Mouse (Mus musculus) cerebellum, adult (tissue): ENCODE results near the gene Slc35b3.

ENCODE experiments used
- ATAC-seq: cut with Nextera tagmentation; 2 replicates; pipeline ENCODE4 v1.9.2; 2017; ENCODE audit warnings: mild to moderate bottlenecking, moderate library complexity, mixed read lengths; ENCODE audit not compliant: insufficient number of reproducible peaks, low FRiP score, low TSS enrichment

The Slc35b3 gene

GRCm38 (mm10) chr13:38960063-38961050 lies at the start of gene Slc35b3:
Slc35b3 (minus strand) TSS chr13:38960875.
- ATAC-seq = peak; percentile 92

- ATAC-seq = no peak
These were observed 49.6 kb upstream of the Slc35b3 start for GRCm38 (mm10) chr13:39010280-39010679.

DNA sequence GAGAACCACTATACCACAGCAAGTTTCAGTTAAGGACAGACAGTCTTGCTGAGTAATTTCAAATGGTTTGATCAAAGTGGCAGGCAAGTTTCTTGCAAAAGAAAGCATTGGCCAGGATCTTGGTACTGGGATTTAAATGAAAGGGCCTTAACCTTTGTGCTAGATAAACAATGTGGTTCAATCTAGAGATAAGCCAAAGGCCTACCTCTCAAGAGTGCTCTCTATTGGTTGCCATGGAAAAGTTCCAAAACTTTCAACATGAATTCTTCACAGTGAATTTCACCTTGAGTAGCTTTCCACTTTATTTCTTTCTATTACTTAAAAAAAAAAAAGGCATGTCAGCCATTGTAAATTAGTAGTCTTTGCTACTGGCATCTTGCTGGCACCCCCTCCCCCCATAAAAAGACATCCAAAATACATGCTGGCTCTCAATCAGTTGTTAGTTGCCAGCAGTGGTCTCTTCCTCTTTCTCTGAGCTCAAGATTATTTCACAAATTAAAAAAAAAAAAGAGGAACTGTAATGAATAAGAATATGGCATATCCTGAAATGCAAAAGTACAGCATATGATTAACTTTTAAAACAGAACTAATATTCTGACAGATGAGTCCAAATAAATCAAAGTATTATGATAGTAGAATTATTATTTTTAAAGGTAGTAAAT lies 42.6 kb upstream of the Slc35b3 start:
- no peak for ATAC-seq

GRCm38 (mm10) chr13:39002424-39002823 lies 41.7 kb upstream of the Slc35b3 start:
- no peak for ATAC-seq

- no peak for ATAC-seq
These were observed 40.8 kb upstream of the Slc35b3 start for GRCm38 (mm10) chr13:39001434-39001833.

DNA sequence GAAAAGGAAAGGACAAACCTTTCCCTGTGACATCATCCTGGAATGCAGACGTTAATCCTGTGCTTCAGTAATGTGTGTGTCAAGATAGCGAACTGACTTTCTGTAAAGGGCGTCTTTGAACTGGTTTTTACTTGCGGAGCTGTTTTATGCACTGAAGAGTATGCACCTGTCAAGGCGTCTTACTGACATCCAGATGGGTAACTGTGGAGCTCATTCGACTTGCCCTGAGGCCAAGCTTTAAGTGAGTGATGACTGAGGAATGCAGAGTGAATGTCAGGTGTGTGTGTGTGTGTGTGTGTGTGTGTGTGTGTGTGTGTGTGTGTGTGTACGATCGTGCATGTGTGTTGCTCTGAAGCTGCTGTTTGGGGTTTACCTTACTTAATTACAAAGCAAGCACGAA lies 38.3 kb upstream of the Slc35b3 start:
- ATAC-seq = no peak

DNA sequence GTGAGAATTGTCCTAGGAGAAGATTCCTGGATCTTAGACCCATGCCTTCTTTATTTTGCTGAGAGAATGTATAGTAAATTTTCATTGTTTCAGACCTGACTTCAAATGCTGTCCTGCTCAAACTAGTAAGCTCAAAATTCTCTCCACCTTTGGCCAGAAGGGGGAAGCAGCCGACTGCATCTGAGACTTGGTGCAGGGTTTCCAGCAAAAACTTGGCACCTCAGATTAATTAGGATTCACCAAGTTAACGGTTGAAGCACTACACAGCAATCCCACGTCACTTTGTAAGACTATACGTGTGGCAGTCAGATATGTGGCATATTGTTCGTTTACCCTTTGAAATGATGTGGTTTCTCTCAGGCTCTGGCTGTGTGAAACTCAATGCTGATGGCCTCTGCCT lies 31.9 kb upstream of the Slc35b3 start:
- ATAC-seq = peak; percentile 38; the same call in 1 of the 2 replicates

DNA sequence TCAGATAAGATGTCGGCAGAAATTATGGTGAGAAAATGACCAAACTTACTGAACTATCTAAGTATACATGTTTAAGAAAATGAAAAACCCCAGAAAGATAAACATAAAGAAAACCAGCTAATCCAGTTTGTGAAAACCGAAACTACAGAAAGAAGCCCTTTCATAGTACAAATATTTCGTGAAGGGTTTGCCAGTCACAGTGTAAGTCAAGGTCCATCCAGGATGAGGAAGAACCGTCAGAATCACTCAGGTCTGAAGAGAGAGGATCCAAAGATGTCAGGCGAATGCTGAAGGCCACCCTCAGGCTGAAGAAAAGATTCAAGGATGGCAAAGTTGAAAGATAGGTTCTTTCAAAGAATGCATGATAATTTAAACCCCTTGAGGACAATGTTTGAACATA lies 23.1 kb upstream of the Slc35b3 start:
- ATAC-seq = no peak

- ATAC-seq = no peak
These were observed 20.2 kb upstream of the Slc35b3 start for GRCm38 (mm10) chr13:38980900-38981299.

DNA sequence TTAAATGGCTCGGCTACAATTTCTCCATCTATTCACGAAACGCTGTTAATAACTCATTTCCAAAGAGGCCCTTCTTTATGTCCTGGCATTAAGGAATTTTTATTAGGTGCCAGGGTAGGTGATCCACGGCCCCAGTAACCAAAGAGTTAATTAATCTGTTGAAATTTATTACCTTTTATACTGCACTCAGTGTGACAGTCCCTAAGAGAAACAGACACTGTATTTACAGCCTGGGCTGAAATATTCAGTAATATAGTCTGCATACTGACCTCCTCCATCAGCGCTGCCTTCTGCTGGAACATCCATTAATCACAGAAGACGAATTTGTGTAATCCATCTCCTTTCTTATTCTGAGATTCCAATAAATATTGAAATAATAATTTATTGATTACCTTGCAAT lies 16.3 kb upstream of the Slc35b3 start:
- ATAC-seq = no peak

- ATAC-seq = no peak
These were observed 15.2 kb upstream of the Slc35b3 start for GRCm38 (mm10) chr13:38975853-38976252.

GRCm38 (mm10) chr13:38972602-38973001 lies 11.9 kb upstream of the Slc35b3 start:
- no peak for ATAC-seq

- no peak for ATAC-seq
These were observed 10.4 kb upstream of the Slc35b3 start for GRCm38 (mm10) chr13:38971047-38971446.

DNA sequence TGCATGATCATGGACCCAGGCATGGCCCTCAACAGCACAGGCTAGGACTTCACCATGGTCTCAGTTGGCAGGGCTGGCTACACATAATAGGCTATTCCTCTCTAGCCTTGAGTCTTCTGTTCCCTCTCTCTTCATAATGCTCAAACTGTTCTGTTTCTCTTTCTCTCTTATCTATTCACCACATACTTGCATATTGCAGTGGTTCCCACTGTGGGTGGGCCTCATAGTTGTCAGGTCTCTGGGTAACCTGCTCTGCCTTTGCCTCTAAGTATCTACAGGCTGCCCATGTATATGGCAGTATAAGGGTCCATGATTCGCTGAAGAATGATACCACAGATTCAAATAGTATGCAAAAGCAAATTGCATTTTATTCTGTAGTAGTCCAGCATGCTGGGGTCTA lies 6.8 kb upstream of the Slc35b3 start:
- ATAC-seq = no peak

DNA sequence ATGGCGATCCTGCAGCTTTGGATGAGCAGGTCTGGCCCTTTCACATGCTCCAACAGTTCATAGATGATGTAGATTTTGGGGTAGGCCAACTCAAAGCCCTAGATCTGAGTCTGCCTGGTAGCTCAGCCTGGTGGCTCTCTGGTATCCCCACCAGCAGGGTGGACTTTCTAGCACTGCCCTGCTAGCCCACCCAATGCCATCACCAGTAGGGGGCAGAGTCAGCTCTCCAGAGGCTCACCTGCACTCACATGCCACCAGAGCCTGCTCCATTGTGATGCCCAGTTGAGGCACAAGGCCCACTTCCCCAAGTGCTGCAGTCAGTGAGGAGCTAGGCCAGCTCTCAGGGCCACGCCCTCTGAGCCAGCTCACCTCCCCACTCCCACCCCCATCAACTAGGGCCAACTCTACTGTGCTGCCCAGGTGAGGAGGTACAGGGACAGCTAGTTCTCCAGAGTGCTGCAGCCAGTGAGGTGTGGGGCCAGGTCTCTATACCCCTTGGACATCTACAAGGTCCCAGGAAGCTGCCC lies 6.3 kb upstream of the Slc35b3 start:
- 0 out of 2 replicates have a peak, but pooled peaks have one; percentile 31 for ATAC-seq

- ATAC-seq = no peak
These were observed 2.1 kb upstream of the Slc35b3 start for GRCm38 (mm10) chr13:38962771-38963170.

DNA sequence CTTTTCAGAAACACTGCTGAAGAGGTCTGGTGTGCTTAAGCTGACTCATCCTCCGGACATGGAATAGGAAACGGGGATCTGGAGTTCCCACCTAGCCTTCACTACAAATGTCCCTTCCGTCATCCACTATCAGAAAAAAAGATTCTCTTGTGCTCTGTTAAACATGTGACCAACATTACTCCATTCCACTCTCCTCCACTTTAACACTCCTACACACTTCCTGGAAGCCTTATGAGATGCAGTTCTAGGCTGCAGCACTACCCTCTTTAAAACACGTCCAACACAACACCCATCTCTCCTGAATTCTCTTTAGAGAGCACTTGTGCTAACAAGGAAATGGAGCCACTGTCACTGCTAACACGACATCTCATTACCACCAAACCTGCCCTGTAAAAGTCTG lies 2.6 kb downstream of the Slc35b3 start:
- ATAC-seq = no peak

GRCm38 (mm10) chr13:38946296-38947012 lies 14.2 kb downstream of the Slc35b3 start:
- ATAC-seq = no peak

DNA sequence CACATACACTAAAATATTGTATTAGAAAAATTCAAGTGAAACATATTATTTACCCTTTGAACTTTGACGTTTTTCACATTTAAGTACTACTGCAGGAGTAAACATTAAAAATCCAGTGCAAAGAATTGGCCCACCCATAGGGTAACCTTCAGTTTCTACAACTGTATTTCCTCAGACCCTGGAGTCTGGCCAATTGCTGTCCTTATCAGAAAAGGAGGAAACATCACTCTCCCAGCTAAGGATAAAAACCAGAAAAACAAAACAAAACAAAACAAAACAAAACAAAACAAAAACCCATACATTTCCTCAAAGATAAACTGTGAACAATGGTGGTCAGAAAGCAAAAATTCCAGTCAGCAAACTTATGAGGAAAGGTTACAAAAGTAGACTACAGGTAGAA lies 14.9 kb downstream of the Slc35b3 start:
- ATAC-seq = no peak

DNA sequence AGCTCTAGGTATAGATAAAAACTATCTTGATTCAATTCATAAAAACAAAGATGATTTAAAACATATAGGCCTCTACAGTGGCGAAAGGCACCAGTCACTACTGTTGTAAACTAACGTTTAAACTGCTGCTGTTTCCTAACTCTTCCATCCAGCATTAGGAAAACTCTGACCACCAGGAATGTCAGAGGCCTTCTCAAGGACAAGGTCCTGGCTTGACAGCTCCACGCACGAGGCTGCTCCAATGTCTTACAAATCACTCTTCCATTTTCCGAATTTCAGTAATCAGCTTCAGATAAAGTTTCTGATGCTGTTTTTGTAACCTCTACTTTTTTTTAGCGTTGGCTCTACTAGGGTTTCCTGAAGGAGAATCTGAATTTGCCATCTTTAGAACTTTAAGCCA lies 15.7 kb downstream of the Slc35b3 start:
- no peak for ATAC-seq

DNA sequence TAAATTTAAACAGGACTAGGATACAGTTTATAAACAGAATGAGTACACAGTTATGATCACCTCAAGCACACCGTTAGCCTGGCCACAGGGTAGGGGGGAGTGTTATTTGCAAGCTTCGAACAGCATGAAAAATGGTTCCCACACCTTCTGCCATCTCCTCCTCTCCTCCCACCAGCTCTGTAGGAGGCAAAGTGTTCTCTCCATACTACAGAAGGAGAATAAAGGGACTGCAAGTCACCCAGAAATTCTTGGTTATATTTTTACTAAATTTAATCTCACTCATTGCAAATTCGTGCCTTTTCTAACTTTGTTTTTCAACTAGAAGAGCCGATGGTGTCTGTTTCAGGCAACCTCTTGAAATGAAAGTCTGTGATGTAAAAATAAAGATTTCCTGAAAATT lies 18.9 kb downstream of the Slc35b3 start:
- ATAC-seq = no peak
